Comparison of ENCODE assay signal across 8 mouse cellular contexts in genomic region chr5:136246452-136246838, GRCm38 (mm10). TPM values are rescaled to one million over a fixed set of nuclear protein-coding genes. Genes with fewer than 3 reads are reported as not detected.
DNase-seq lines count a peak whose midpoint lies in the region; ATAC-seq and TF ChIP-seq lines count a peak whose summit lies in the region.

Gene Sh2b2, minus strand, starts transcription at chr5:136246556.

- H3K4me3 ChIP-seq in lung, embryonic 15.5 days, result peak within 1 kb of the TSS; percentile 88
- H3K4me3 ChIP-seq in embryonic facial prominence, embryonic 13.5 days, result peak within 1 kb of the TSS; percentile 82
- H3K4me3 ChIP-seq in intestine, embryonic 14.5 days (ENCODE audit: low read depth, low read length), result peak within 1 kb of the TSS; percentile 64
- peak within 1 kb of the TSS; percentile 84 for H3K4me3 ChIP-seq in midbrain, postnatal 0 days (ENCODE audit: low read depth, low read length)

- WGBS in lung, embryonic 15.5 days, result 82% methylated on average over 2 of the region's 2 CpGs
- 78% methylated on average over 2 of the region's 2 CpGs for WGBS in embryonic facial prominence, embryonic 13.5 days
- 86% methylated on average over 2 of the region's 2 CpGs for WGBS in intestine, embryonic 14.5 days
- 78% methylated on average over 2 of the region's 2 CpGs for WGBS in midbrain, postnatal 0 days

- H3K9me3 ChIP-seq in lung, embryonic 15.5 days, result no peaks in the 10 kb centered on the region
- H3K9me3 ChIP-seq in embryonic facial prominence, embryonic 13.5 days, result no peaks in the 10 kb centered on the region
- no peaks in the 10 kb centered on the region for H3K9me3 ChIP-seq in intestine, embryonic 14.5 days (ENCODE audit: control insufficient read depth, low read length)
- no peaks in the 10 kb centered on the region for H3K9me3 ChIP-seq in midbrain, postnatal 0 days (ENCODE audit: low read length)

- H3K4me1 ChIP-seq in lung, embryonic 15.5 days, result peaks cover 19% of the 10 kb centered on the region
- peaks cover 20% of the 10 kb centered on the region for H3K4me1 ChIP-seq in embryonic facial prominence, embryonic 13.5 days
- peaks cover 8% of the 10 kb centered on the region; the same call in 1 of the 2 replicates for H3K4me1 ChIP-seq in intestine, embryonic 14.5 days (replicated peaks; ENCODE audit: control insufficient read depth, insufficient read depth, low read length)
- peaks cover 3% of the 10 kb centered on the region; the same call in 1 of the 2 replicates for H3K4me1 ChIP-seq in midbrain, postnatal 0 days (ENCODE audit: insufficient read depth, low read length)

- H3K36me3 ChIP-seq in lung, embryonic 15.5 days, result 0 out of 2 replicates have a peak, but pooled peaks cover 5% of the 10 kb centered on the region
- H3K36me3 ChIP-seq in embryonic facial prominence, embryonic 13.5 days, result peaks cover 5% of the 10 kb centered on the region
- 0 out of 2 replicates have a peak, but pooled peaks cover 5% of the 10 kb centered on the region for H3K36me3 ChIP-seq in intestine, embryonic 14.5 days (ENCODE audit: control insufficient read depth, insufficient read depth, low read length)
- no peaks in the 10 kb centered on the region for H3K36me3 ChIP-seq in midbrain, postnatal 0 days (ENCODE audit: insufficient read depth, low read length)

- peak within 1 kb of the TSS; percentile 88 for H3K4me2 ChIP-seq in lung, embryonic 15.5 days
- peak within 1 kb of the TSS; percentile 97 for H3K4me2 ChIP-seq in embryonic facial prominence, embryonic 13.5 days
- H3K4me2 ChIP-seq in intestine, embryonic 14.5 days (ENCODE audit: low read length), result peak within 1 kb of the TSS; percentile 74
- peak within 1 kb of the TSS; percentile 81 for H3K4me2 ChIP-seq in midbrain, postnatal 0 days (ENCODE audit: low read depth, low read length, poor library complexity, severe bottlenecking)

- ATAC-seq in lung, embryonic 15.5 days (ENCODE audit: borderline replicate concordance, extremely low read depth, low FRiP score, low TSS enrichment), result no peak
- no peak for ATAC-seq in embryonic facial prominence, embryonic 13.5 days (ENCODE audit: insufficient number of reproducible peaks, insufficient read depth, low FRiP score, low TSS enrichment, low read depth)
- no peak for ATAC-seq in intestine, embryonic 14.5 days (replicated peaks; ENCODE audit: low FRiP score, low TSS enrichment, low read depth)
- ATAC-seq in midbrain, postnatal 0 days (ENCODE audit: low FRiP score), result no peak

- no peak for DNase-seq in lung, postnatal 14 days
- DNase-seq in intestine, embryonic 14.5 days (ENCODE audit: low spot score), result no peak
- DNase-seq in midbrain, postnatal 0 days (ENCODE audit: low spot score), result no peak
- DNase-seq in retina, embryonic 14.5 days (ENCODE audit: low spot score), result no peak
- no peak for DNase-seq in layer of hippocampus, postnatal 36 days
- DNase-seq in kidney, postnatal 36 days, result no peak

- TF ChIP-seq CTCF in midbrain, postnatal 0 days (IDR thresholded peaks at IDR 0.05), result no peak

- peak within 1 kb of the TSS; percentile 46 for H3K9ac ChIP-seq in lung, embryonic 15.5 days
- peak within 1 kb of the TSS; percentile 83; the same call in 1 of the 2 replicates for H3K9ac ChIP-seq in embryonic facial prominence, embryonic 13.5 days
- peak within 1 kb of the TSS; percentile 42; the same call in 1 of the 2 replicates for H3K9ac ChIP-seq in intestine, embryonic 14.5 days (ENCODE audit: low read length)
- peak within 1 kb of the TSS; percentile 93; the same call in 1 of the 2 replicates for H3K9ac ChIP-seq in midbrain, postnatal 0 days (replicated peaks; ENCODE audit: low read length, poor library complexity, severe bottlenecking)

- H3K27me3 ChIP-seq in lung, embryonic 15.5 days, result no peaks in the 10 kb centered on the region
- H3K27me3 ChIP-seq in embryonic facial prominence, embryonic 13.5 days, result no peaks in the 10 kb centered on the region
- H3K27me3 ChIP-seq in intestine, embryonic 14.5 days (replicated peaks; ENCODE audit: control insufficient read depth, insufficient read depth, low read length), result no peaks in the 10 kb centered on the region
- no peaks in the 10 kb centered on the region for H3K27me3 ChIP-seq in midbrain, postnatal 0 days (ENCODE audit: insufficient read depth, low read length)

- H3K27ac ChIP-seq in lung, embryonic 15.5 days, result peak within 1 kb of the TSS; percentile 86; the same call in 1 of the 2 replicates
- no peak within 1 kb of the TSS; the same call in 1 of the 2 replicates for H3K27ac ChIP-seq in embryonic facial prominence, embryonic 13.5 days
- peak within 1 kb of the TSS; percentile 69 for H3K27ac ChIP-seq in intestine, embryonic 14.5 days (ENCODE audit: low read depth)
- peak within 1 kb of the TSS; percentile 89 for H3K27ac ChIP-seq in midbrain, postnatal 0 days (ENCODE audit: low read depth, low read length)

RNA-seq across cellular contexts. Expression of gene Sh2b2, which starts in this region (rescaled TPM):
- polyA plus RNA-seq in lung, embryonic 15.5 days (2015; fragmentation: Nextera tagmentation; extraction: Ambion mirVana), result 4.9 and 5.0 TPM in 2 replicates
- polyA plus RNA-seq in embryonic facial prominence, embryonic 13.5 days (2015; fragmentation: Nextera tagmentation; extraction: Ambion mirVana), result 7.9 and 8.0 TPM in 2 replicates
- polyA plus RNA-seq in intestine, embryonic 14.5 days (2014; fragmentation: Nextera tagmentation; extraction: Ambion mirVana), result 3.1 and 4.2 TPM in 2 replicates
- total RNA-seq in midbrain, postnatal 0 days (2014; rRNA removed), result 51.2 and 58.0 TPM in 2 replicates
- polyA plus RNA-seq in midbrain, postnatal 0 days (2015; fragmentation: Nextera tagmentation; extraction: Ambion mirVana), result 20.9 and 21.6 TPM in 2 replicates
- total RNA-seq in layer of hippocampus, postnatal 36 days (2021), result 1 to 10 TPM; 5.0 to 6.6 TPM

Comparison
In these comparisons a context has a peak if more than half of its experiments do, and no peak if none do; other contexts are left out.
1. H3K9ac ChIP-seq: peak in every context shown above with its lines; median percentile 93 in midbrain, postnatal 0 days; 83 in embryonic facial prominence, embryonic 13.5 days; 46 in lung, embryonic 15.5 days; 42 in intestine, embryonic 14.5 days.